Mouse (Mus musculus) kidney, postnatal 25 days (tissue): ENCODE results near the gene Aebp2.
A peak's percentile ranks its signal among the peaks of the same experiment; 100 is the strongest.

Experiments used
- DNase-seq, 2 experiments: peaks; one replicate each; pipeline ENCODE4 v3.0.0; 2021; ENCODE audit warnings: mixed read lengths in 2 of 2

The Aebp2 gene

GRCm38 (mm10) chr6:140608666-140609065 is 13.8 kb upstream of the Aebp2 start:
- DNase-seq: no peak

GRCm38 (mm10) chr6:140609533-140609932 is 12.9 kb upstream of the Aebp2 start:
- DNase-seq: no peak

GRCm38 (mm10) chr6:140610117-140610516 is 12.3 kb upstream of the Aebp2 start:
- DNase-seq: no peak

GRCm38 (mm10) chr6:140611282-140611681 is 11.2 kb upstream of the Aebp2 start:
- DNase-seq: no peak

DNA sequence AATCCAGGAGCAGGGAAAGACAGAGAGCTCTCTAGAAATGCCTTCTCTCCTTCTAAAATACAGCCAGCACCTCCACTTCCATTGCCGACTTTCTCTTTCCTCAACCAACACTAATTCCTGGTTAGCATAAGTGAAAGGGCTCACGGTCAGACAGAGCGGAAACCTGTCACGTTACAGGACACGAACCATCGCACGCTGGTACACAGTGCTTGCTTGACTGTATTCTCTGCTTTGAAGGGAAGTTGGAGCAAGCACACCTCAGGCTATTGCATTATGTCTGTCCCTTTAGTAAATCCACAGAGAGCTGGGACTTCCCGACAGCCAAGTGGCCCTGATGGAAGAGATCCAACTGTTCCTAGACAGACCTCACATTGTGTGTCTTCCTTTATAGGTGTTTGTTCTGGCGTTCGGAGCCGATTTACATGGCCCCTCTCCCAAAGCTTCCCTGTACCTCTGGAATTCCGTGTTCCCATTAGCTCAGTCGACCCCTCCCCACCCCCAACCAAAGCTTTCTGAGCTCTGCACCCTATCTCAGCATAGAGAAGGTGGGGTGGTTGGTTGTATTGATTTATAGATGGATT is 10.5 kb upstream of the Aebp2 start:
- DNase-seq: peak in 1 of 2 experiments; percentile 5

- DNase-seq: no peak
These were observed 8.6 kb upstream of the Aebp2 start for GRCm38 (mm10) chr6:140613822-140614221.

DNA sequence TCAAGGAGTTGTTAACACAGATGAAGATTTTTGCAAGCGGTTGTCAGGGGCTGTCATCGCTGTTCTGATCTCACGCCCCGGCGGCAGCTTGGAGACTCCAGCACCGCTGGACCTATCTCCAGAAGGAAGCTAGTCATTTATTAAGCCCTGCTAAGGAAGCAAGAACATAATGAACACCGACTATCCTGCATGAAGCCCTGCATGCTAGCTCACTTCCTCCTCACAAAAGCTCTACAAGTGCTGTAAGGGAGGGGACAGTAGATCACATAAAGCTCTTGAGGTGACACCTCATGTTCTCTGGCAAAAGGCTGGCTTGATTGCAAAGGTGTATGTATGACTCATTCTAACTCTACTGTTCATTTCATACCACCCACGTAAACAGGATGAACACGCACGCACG is 7.8 kb upstream of the Aebp2 start:
- DNase-seq: peak; percentile 38 to 62

- DNase-seq: no peak
These were observed 1.7 kb upstream of the Aebp2 start for GRCm38 (mm10) chr6:140620531-140621349.

GRCm38 (mm10) chr6:140621622-140622021 is 841 bp upstream of the Aebp2 start:
- no peak for DNase-seq

DNA sequence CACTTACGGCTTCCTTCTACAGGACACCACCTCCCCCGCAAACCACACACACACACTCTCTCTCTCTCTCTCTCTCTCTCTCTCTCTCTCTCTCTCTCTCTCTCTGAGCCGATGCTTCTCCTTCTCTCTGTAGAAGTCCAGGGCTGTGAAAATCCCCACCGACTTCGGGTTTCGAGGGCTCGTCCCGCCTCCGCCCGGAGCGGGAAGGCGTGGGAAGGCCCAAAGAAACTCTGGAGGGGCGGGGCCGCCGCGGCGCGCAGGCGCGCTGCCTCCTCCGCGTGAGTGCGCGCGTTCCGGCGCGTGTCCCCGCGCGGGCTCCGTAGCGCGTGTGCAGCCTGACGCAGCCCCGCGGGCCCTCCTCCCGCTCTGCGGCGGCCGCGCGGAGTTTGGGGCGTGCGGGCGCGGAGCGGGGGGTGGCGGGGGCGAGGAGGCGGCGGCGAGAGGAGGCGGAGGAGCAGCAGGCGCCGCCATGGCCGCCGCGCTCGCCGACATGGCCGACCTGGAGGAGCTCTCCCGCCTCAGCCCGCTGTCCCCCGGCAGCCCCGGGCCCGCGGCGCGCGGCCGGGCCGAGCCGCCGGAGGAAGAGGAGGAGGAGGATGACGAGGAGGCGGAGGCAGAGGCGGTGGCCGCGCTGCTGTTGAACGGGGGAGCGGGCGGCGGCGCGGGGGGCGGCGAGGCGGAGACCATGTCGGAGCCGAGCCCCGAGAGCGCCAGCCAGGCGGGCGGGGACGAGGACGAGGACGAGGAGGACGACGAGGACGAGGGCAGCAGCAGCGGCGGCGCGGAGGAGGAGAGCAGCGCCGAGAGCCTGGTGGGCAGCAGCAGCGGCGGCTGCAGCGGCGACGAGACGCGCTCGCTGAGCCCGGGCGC is 998 bp downstream of the Aebp2 start:
- DNase-seq: peak; percentile 91 to 96

DNA sequence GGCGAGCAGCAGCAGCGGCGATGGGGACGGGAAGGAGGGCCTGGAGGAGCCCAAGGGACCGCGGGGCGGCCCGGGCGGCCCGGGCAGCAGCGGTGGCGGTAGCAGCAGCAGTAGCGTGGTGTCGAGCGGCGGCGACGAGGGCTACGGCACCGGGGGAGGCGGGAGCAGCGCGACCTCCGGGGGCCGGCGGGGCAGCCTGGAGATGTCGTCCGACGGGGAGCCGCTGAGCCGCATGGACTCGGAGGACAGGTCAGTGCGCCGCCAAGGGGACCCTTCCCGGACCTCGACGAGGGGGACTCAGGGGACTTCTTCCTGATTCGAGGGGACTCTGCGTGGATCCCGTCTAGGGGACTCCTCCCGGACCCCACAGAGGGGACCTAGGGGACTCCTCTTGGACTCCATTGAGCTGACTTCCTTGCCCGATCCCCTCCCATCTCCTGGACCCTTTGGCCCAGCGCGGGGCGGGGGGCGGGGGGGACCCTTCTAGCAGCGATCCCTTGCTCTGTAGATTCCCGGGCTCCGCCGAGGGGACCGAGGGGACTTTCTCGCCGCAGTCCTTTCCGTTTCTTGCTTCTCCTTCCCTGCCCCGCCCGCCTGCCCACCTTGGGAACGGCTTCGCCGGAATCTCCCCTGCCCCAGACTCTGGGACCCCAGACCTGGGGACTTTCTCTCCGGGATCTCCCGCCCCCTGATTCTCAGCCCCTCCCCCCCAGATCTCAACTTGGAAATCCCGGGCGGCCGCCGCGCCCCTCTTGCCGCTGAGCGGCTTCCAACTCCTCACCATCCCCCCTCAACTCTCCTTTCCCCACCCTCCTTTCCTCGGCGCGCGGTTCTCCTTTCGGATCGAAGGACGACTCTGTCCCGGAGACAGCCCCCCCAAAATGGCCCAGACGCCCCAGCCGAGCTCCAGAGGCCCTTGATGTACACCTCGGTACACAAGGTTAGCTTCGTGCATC is 1.9 kb downstream of the Aebp2 start:
- DNase-seq: peak; percentile 34 to 65

- no peak for DNase-seq
These were observed 6.9 kb downstream of the Aebp2 start for GRCm38 (mm10) chr6:140629176-140629859.

GRCm38 (mm10) chr6:140630306-140630705 is 7.8 kb downstream of the Aebp2 start:
- no peak for DNase-seq

DNA sequence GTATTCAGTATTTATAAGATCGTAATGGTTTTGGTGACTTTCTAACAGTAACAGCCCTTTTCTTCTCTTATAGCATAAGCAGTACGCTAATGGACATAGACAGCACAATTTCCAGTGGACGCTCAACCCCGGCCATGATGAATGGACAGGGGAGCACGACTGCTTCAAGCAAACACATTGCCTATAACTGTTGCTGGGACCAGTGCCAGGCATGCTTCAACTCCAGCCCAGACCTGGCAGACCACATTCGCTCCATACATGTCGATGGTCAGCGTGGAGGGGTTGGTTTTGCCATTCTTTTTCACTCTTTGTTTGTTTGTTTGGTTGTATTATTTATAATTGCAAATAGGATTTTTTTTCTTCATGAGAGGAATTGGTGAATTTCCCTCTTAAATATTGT is 11.2 kb downstream of the Aebp2 start:
- no peak for DNase-seq

DNA sequence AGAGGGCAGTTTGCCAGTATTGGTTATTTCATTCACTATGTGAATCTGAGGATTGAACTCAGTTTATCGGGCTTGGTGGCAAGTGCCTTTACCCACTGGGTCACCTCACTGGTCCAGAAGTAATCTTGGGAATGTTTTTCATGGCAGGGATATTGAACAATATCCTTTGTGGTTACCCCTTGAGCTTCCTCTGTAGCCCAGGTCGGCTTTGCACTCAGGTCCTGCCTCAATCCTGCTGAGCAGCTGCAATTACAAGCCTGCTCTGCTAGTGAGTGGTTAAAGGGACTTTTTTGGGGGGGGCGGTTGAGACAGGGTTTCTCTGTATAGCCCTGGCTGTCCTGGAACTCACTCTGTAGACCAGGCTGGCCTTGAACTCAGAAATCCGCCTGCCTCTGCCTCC is 13.8 kb downstream of the Aebp2 start:
- no peak for DNase-seq

- DNase-seq: no peak
These were observed 19.5 kb downstream of the Aebp2 start for GRCm38 (mm10) chr6:140642010-140642409.

- no peak for DNase-seq
These were observed 20.2 kb downstream of the Aebp2 start for GRCm38 (mm10) chr6:140642655-140643054.

DNA sequence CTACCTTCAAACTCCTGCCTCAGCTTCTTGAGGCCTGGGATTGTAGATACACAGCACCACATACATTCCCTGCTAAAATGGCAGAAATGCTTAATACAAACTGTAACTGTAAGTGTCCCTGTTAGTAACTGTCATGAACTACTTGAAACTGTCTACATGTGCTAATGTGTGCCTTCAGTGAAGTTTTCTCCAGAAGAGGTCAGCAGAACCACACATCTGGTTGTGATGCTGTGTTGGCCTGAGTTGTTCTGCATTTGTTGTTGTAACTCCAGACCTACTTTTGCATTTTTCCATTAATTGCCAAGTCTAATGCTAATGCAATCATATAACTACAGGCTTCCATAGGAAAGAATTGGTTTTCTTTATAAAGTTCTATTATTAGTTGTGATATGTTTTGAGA is 23.5 kb downstream of the Aebp2 start:
- DNase-seq: no peak

DNA sequence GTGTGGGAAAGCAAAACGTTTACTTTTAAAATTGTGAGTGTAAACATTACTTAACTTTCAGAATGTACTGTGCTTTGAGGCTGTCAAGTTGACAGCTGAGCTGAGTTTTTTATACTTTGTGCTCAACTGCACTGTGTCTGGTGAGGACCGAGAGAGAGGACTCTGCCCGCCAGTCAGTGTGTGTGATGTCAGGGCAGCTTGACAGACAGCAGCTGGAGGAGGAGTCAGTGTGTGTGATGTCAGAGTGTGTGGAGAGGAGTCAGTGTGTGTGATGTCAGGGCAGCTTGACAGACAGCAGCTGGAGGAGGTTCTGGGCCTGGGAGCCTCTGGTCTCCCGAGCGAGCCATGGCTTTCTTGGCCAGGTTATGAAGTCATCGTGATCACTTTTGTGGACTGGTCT is 24.4 kb downstream of the Aebp2 start:
- DNase-seq: peak in 1 of 2 experiments; percentile 47

GRCm38 (mm10) chr6:140649812-140650211 is 27.3 kb downstream of the Aebp2 start:
- peak; percentile 38 to 59 for DNase-seq

DNA sequence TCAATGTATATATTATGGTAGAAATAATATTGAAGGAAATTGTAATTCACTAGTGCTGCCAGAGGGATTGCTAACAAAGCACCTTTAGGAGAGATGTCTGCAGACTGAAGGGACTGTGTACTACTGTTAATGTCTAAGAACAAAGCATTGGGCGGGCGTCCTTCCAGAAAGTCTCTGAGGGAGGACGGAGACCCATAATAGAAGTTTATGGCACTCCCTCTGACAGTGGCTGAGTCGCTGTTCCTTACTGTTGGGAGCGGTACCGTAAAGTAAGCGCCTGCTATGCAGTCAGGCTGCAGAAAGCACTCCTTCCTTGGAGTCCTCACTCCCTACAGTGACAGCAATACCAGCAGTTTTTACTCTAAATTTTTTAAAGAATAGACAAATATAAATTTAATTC is 29.5 kb downstream of the Aebp2 start:
- no peak for DNase-seq

DNA sequence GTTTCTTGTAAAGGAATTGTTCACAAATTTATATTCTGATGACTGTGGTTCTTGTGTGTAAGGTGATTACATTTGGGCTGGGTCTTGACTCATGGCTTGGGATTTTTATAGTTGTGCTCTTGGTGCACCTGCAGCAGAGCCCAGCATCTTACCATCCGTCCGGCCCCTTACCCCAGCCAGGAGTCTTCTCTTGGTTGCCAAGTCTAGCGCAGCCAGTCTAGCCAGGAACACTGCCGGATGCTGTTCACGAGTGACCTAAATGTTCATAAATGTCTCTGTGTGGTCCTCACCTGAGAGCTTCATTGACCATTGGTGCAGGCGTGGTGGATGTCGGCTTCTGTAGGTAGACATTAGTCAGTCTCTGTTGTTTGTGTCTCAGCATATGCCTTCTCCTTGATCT is 33.0 kb downstream of the Aebp2 start:
- no peak for DNase-seq
